Mouse (Mus musculus): ENCODE measurements around the gene Tmem125. TPM values are rescaled to one million over a fixed set of nuclear protein-coding genes. Genes with fewer than 3 reads are reported as not detected.
A peak's percentile ranks its signal among the peaks of the same experiment; 100 is the strongest.

The Tmem125 gene
- total and polyA plus RNA-seq, 2 experiments from 2014 or later: 0.29 TPM; not detected in 1

GRCm38 (mm10) chr4:118533156-118533555 lies 10.7 kb downstream of the Tmem125 start:
- Histone ChIP-seq H3K27ac (ENCODE audit: low read depth, low read length) (no peak overlapping the region), H3K4me1 (ENCODE audit: insufficient read depth) (no peaks in the 10 kb centered on the region), H3K36me3 (ENCODE audit: insufficient read depth) (no peaks in the 10 kb centered on the region), H3K9me3 (ENCODE audit: low read length) (no peaks in the 10 kb centered on the region), H3K4me3 (ENCODE audit: low read depth, low read length) (no peak overlapping the region), H3K27me3 (ENCODE audit: insufficient read depth, low read length) (no peaks in the 10 kb centered on the region), H3K9ac (no peak overlapping the region), H3K4me2 (ENCODE audit: low read depth) (no peak overlapping the region)
- DNase-seq (no peak), ATAC-seq (no peak)
- WGBS: 76% methylated on average over 3 of the region's 4 CpGs
- no peak for TF ChIP-seq CTCF (IDR thresholded peaks at IDR 0.05; ENCODE audit: low read depth)

- Histone ChIP-seq H3K4me1 (ENCODE audit: insufficient read depth) (no peaks in the 10 kb centered on the region), H3K9me3 (ENCODE audit: low read length) (no peaks in the 10 kb centered on the region), H3K27me3 (ENCODE audit: insufficient read depth, low read length) (no peaks in the 10 kb centered on the region), H3K4me3 (ENCODE audit: low read depth, low read length) (no peak overlapping the region), H3K36me3 (ENCODE audit: insufficient read depth) (no peaks in the 10 kb centered on the region), H3K9ac (no peak overlapping the region), H3K4me2 (ENCODE audit: low read depth) (no peak overlapping the region), H3K27ac (ENCODE audit: low read depth, low read length) (no peak overlapping the region)
- ATAC-seq: no peak
- DNase-seq: no peak
- TF ChIP-seq CTCF (IDR thresholded peaks at IDR 0.05; ENCODE audit: low read depth): no peak
- WGBS: 81% methylated on average over 5 of the region's 5 CpGs
These were observed 11.2 kb downstream of the Tmem125 start for GRCm38 (mm10) chr4:118532663-118533062.

GRCm38 (mm10) chr4:118527720-118528119 lies 16.1 kb downstream of the Tmem125 start:
- no peaks in the 10 kb centered on the region for H3K4me1 ChIP-seq (ENCODE audit: insufficient read depth)
- H3K4me2 ChIP-seq (ENCODE audit: low read depth): no peak overlapping the region
- H3K4me3 ChIP-seq (ENCODE audit: low read depth, low read length): no peak overlapping the region
- no peaks in the 10 kb centered on the region for H3K9me3 ChIP-seq (ENCODE audit: low read length)
- WGBS: 86% methylated on average over 6 of the region's 6 CpGs
- no peaks in the 10 kb centered on the region for H3K27me3 ChIP-seq (ENCODE audit: insufficient read depth, low read length)
- TF ChIP-seq CTCF (IDR thresholded peaks at IDR 0.05; ENCODE audit: low read depth): no peak
- no peak for DNase-seq
- H3K36me3 ChIP-seq (ENCODE audit: insufficient read depth): no peaks in the 10 kb centered on the region
- no peak overlapping the region for H3K9ac ChIP-seq
- no peak overlapping the region for H3K27ac ChIP-seq (ENCODE audit: low read depth, low read length)
- no peak for ATAC-seq

- 34% methylated on average over 5 of the region's 5 CpGs for whole genome bisulfite sequencing
- no peak for ATAC-seq
- Histone ChIP-seq H3K36me3 (ENCODE audit: insufficient read depth) (no peaks in the 10 kb centered on the region), H3K9ac (no peak overlapping the region), H3K9me3 (ENCODE audit: low read length) (no peaks in the 10 kb centered on the region), H3K4me3 (ENCODE audit: low read depth, low read length) (no peak overlapping the region), H3K4me1 (ENCODE audit: insufficient read depth) (no peaks in the 10 kb centered on the region), H3K4me2 (ENCODE audit: low read depth) (no peak overlapping the region), H3K27ac (ENCODE audit: low read depth, low read length) (no peak overlapping the region), H3K27me3 (ENCODE audit: insufficient read depth, low read length) (no peaks in the 10 kb centered on the region)
- DNase-seq: no peak
- TF ChIP-seq CTCF (IDR thresholded peaks at IDR 0.05; ENCODE audit: low read depth): no peak
These were observed 16.5 kb downstream of the Tmem125 start for GRCm38 (mm10) chr4:118527335-118527681.

- Histone ChIP-seq H3K9me3 (ENCODE audit: low read length) (no peaks in the 10 kb centered on the region), H3K36me3 (ENCODE audit: insufficient read depth) (no peaks in the 10 kb centered on the region), H3K4me3 (ENCODE audit: low read depth, low read length) (no peak within 1 kb of the TSS), H3K27ac (ENCODE audit: low read depth, low read length) (no peak within 1 kb of the TSS), H3K27me3 (ENCODE audit: insufficient read depth, low read length) (no peaks in the 10 kb centered on the region), H3K4me2 (ENCODE audit: low read depth) (no peak within 1 kb of the TSS), H3K4me1 (ENCODE audit: insufficient read depth) (no peaks in the 10 kb centered on the region), H3K9ac (no peak within 1 kb of the TSS)
- WGBS: 31% methylated on average over 17 of the region's 17 CpGs
- no peak for DNase-seq
- TF ChIP-seq CTCF (IDR thresholded peaks at IDR 0.05; ENCODE audit: low read depth): no peak
- ATAC-seq: no peak
These were observed 17.2 kb downstream of the Tmem125 start, which contains the start of gene 2610528J11Rik for GRCm38 (mm10) chr4:118526408-118527334. TSS of gene 2610528J11Rik (plus strand) at chr4:118526999.

GRCm38 (mm10) chr4:118525779-118526178 lies 18.1 kb downstream of the Tmem125 start:
- WGBS: 65% methylated on average over 3 of the region's 3 CpGs
- H3K27me3 ChIP-seq (ENCODE audit: insufficient read depth, low read length): no peaks in the 10 kb centered on the region
- H3K27ac ChIP-seq (ENCODE audit: low read depth, low read length): no peak overlapping the region
- H3K36me3 ChIP-seq (ENCODE audit: insufficient read depth): no peaks in the 10 kb centered on the region
- DNase-seq (no peak), ATAC-seq (no peak)
- H3K4me2 ChIP-seq (ENCODE audit: low read depth): no peak overlapping the region
- H3K9me3 ChIP-seq (ENCODE audit: low read length): no peaks in the 10 kb centered on the region
- H3K4me3 ChIP-seq (ENCODE audit: low read depth, low read length): no peak overlapping the region
- no peak overlapping the region for H3K9ac ChIP-seq
- TF ChIP-seq CTCF (IDR thresholded peaks at IDR 0.05; ENCODE audit: low read depth): no peak
- H3K4me1 ChIP-seq (ENCODE audit: insufficient read depth): no peaks in the 10 kb centered on the region

GRCm38 (mm10) chr4:118523976-118524375 lies 19.9 kb downstream of the Tmem125 start:
- Histone ChIP-seq H3K4me2 (ENCODE audit: low read depth) (no peak overlapping the region), H3K4me3 (ENCODE audit: low read depth, low read length) (no peak overlapping the region), H3K27ac (ENCODE audit: low read depth, low read length) (no peak overlapping the region; the same call in 1 of the 2 replicates), H3K4me1 (ENCODE audit: insufficient read depth) (no peaks in the 10 kb centered on the region), H3K36me3 (ENCODE audit: insufficient read depth) (no peaks in the 10 kb centered on the region), H3K9ac (no peak overlapping the region), H3K27me3 (ENCODE audit: insufficient read depth, low read length) (no peaks in the 10 kb centered on the region), H3K9me3 (ENCODE audit: low read length) (no peaks in the 10 kb centered on the region)
- peak; percentile 39 for DNase-seq
- 43% methylated on average over 7 of the region's 7 CpGs for WGBS
- ATAC-seq: peak; percentile 34; the same call in 1 of the 2 replicates
- TF ChIP-seq CTCF (IDR thresholded peaks at IDR 0.05; ENCODE audit: low read depth): no peak
